Mouse (Mus musculus) right cerebral cortex, adult 18-20 months (tissue): ENCODE results near the gene Cct2.

Experiments
- DNase-seq: peaks from one replicate; pipeline ENCODE4 v3.0.0; 2022; ENCODE audit warnings: mixed read lengths

The Cct2 gene

GRCm38 (mm10) chr10:117063254-117064021 is at the start of gene Cct2:
Gene Cct2, minus strand, starts transcription at chr10:117063814.
- peak; percentile 92 for DNase-seq

GRCm38 (mm10) chr10:117112545-117112944 is 48.9 kb upstream of the Cct2 start:
- DNase-seq: no peak

- DNase-seq: no peak
Measured at GRCm38 (mm10) chr10:117111455-117111854, 47.8 kb upstream of the Cct2 start.

DNA sequence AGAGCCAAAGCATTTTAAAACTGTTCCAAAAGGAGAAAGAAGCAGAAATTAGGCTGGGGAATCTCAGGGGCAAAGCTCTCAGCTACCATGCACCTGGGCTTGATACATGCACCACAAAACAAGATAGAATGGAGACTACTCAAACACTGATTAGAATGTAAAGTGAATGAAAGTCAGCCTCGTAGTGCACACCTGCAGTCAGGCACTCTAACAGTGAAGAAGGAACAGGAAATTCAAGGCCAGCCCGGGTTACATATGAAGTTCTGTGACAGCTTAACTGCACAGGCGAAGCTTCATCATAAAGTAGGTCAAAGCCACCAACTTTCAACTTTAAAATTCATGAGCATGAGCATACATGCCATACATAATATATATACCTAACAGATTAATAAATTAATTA is 46.7 kb upstream of the Cct2 start:
- DNase-seq: no peak

DNA sequence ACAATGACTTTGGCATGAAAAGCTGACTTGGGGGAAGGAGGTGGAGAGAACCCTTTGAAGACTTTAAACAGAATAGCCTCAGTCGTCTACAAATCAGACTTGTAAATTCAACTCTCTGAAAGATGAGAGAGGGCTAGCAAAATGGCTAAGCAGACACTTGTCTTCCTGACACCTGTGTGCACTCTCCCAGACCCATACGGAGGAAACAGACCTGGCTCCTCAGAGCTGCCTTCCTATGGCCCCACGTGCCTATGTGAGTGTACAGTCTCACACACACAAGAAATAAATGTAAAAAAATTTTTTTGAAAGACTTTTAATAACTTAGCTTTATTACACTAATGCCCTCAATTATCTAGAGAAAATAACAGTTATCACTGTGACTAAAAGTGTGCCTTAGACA is 43.1 kb upstream of the Cct2 start:
- DNase-seq: no peak

DNA sequence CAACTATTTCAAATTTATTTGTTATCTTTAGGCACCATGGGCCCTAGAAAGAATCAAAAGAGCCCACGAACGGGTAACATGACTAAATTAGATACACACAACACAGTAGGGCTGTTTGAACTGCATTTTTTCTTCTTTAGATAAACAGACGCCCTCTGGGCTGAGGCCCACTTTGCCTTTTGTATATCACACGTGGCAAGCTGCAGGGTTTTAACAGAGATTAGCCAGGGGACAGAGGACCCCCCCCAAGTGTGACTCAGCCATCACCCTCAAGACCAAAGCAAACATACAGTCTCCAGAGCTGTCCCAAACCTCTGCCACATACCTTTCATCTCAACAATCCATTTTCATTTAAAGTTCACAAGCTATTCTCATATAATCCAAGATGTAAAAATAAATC is 42.6 kb upstream of the Cct2 start:
- DNase-seq: no peak

DNA sequence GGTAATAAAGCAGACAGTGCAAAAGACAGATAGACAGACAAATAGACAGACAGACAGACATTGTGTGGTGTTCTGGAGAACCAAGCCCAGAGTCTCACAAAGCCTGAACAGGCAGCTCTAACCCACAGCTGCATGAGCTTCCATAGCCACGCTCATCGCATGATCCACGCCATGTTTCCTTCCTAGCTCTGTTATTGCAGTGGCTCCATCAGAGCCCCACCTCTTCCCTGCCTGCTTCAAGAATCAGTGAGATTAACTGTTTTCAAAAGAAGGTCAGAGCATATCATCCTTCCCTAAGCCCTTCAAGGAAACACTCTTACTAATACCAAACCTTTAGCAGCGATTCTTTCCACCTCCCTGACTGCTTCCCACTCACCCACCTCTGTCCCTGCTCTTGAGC is 41.4 kb upstream of the Cct2 start:
- DNase-seq: no peak

- DNase-seq: no peak
Measured at GRCm38 (mm10) chr10:117103854-117104598, 40.4 kb upstream of the Cct2 start.

GRCm38 (mm10) chr10:117100175-117100574 is 36.6 kb upstream of the Cct2 start:
- DNase-seq: no peak

- DNase-seq: no peak
Measured at GRCm38 (mm10) chr10:117097116-117097698, 33.6 kb upstream of the Cct2 start.

GRCm38 (mm10) chr10:117096096-117096495 is 32.5 kb upstream of the Cct2 start:
- DNase-seq: no peak

DNA sequence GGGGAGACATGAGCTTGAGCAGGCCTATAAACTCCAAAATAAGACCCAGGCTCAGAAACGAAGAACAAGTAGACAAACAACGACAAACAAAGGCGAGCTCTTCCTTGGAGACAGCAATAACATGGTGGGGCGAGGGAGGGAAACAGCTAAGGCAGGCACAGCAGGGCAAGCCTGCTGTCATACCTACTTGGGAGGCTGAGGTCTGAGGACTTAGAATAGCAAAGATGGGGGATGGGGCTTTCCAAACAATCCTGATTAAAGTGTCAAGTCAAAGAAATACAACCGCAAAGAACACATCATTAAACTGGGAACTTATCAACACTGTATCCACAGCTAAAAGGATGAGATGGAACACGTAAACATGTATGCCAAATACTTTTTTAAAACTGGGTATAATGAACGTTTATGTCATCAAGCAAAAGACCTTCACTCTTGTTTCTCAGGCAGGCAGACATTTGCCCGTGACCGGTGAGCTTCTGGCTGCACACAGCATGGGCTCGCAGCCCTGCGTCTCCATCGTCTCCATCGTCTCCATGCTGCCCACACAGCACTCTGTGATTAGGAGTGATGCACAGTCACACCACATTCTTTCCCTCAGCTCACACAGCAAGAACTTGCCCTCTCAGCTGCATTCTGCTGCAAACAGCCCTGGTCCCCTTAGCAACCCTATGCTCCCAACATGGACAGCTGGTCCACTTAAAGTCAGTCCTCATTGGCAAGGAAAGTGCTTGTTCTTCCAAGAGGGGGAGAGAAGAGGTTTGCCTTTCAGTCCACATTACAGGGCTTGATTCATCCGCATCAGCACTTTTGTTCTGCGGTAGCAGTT is 31.1 kb upstream of the Cct2 start:
- DNase-seq: no peak

DNA sequence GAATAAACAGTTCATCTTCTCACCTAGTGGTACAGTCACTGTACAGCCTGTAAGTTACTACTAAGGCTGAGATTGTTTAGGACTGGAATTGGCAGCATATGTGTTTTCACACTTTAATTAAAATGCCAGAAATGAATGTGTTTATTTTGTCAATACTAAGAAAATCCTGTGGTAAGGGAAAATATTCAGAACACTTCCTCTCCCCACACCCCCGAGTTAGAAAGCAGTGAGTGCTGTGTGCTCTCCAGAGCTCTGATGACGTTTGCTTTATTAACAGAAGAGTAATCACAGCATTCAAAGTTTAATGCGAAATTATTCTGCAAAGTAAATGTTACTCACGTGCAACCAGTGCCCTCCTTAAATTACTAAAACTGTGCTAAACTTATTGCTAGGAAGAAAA is 26.0 kb upstream of the Cct2 start:
- no peak for DNase-seq

GRCm38 (mm10) chr10:117081914-117082359 is 18.3 kb upstream of the Cct2 start:
- DNase-seq: no peak

GRCm38 (mm10) chr10:117081326-117081725 is 17.7 kb upstream of the Cct2 start:
- DNase-seq: no peak

- no peak for DNase-seq
Measured at GRCm38 (mm10) chr10:117078284-117078683, 14.7 kb upstream of the Cct2 start.

DNA sequence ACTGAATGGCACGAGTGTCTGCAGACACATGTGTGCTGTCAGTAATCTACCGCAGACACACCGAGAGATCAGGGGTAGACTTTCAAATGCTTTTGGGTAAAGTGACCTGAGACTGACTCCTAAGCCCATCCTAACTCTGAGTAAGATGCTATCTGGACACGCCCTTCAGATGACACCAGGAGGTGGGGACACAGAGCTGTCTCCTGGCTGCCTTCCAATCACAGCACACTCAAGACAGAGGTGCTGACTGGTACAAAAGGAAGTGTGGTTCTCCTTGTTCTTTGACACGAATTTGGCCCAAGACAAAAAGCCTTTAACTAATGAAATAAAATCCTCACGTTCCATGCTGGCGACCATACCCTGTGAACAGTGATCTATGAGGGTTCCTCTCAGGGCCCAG is 9.6 kb upstream of the Cct2 start:
- no peak for DNase-seq

- no peak for DNase-seq
Measured at GRCm38 (mm10) chr10:117072191-117072888, 8.7 kb upstream of the Cct2 start.

- no peak for DNase-seq
Measured at GRCm38 (mm10) chr10:117069109-117069508, 5.5 kb upstream of the Cct2 start.

DNA sequence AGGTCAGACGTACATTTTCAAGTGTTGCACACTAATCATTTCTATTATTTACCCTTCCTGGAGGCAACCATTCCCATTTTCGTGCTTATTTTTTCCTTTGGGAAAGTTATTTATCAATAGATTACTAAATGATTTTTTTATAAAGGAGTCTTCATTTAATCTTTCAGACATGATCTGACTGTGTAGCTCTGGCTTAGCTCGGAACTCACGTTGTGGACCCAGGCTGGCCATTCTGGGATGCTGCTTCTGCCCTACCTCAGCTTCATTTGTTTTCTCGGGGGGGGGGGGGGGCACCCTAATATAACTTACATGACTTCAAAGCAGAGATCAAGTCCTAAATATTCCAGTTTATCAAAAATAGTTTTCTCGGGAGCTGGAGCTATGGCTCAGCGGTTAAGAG is 462 bp upstream of the Cct2 start:
- DNase-seq: no peak

DNA sequence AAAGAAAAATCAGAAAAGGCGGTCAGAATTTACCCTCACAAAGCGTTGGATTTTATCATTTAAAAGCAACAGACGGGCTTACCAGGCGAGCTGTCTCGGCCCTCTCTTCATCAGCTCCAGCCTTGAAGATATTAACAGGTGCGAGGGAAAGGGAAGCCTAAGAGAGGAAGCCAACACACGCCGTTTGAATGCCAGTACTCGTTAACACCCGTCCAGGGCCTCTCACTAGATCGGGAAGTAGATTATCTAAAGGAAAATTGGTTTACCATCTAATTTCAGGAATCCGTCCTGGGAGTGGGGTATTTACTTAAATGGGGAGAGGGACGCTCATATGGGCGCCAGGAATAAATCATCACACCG is 740 bp downstream of the Cct2 start:
- no peak for DNase-seq

DNA sequence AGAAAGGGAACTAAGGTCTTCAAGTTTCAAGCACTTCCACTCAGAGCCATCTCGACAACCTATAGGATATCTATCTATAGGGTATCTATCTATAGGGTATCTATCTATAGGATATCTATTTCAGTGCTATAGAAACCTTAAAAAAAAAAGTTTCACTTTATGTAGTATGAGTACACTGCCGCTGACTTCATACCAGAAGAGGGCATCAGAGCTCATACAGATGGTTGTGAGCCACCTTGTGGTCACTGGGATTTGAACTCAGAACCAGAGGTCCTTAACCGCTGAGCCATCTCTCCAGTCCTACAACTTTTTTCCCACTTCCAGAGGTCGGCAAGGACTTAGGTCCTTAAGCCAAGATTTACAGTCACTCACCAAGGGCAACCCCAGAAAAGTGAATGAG is 7.9 kb downstream of the Cct2 start:
- DNase-seq: no peak
